Mouse (Mus musculus) embryonic facial prominence, embryonic 12.5 days (tissue): ENCODE results near the gene Gm21616. TPM values are rescaled to one million over a fixed set of nuclear protein-coding genes. Genes with fewer than 3 reads are reported as not detected.
"Not testable (repeated sequence)": the region's sequence is repeated elsewhere in the genome, so short reads cannot be mapped to it uniquely, and the experiment has no call there.

Source experiments
- ATAC-seq: fragments of 200-750 bp; cut with Nextera tagmentation; 2 replicates; pipeline ENCODE4 v1.8.0; 2017; ENCODE audit not compliant: insufficient number of reproducible peaks, insufficient read depth, low FRiP score, low TSS enrichment
- H3K27ac ChIP-seq: fragments of 300-500 bp; sonication (generic); 2 replicates; pipeline ENCODE4 v1.5.1; 2016; ENCODE audit warnings: mild to moderate bottlenecking
- H3K27me3 ChIP-seq: fragments of 300-500 bp; sonication (generic); 2 replicates; pipeline ENCODE4 v1.6.1; 2016; ENCODE audit warnings: mild to moderate bottlenecking, moderate library complexity
- H3K36me3 ChIP-seq: fragments of 300-500 bp; sonication (generic); 2 replicates; pipeline ENCODE4 v1.6.1; 2016; ENCODE audit warnings: mild to moderate bottlenecking
- H3K4me1 ChIP-seq: fragments of 300-500 bp; sonication (generic); 2 replicates; pipeline ENCODE4 v1.6.1; 2016
- H3K4me2 ChIP-seq: fragments of 300-500 bp; sonication (generic); replicated peaks from 2 replicates; pipeline ENCODE4 v1.6.1; 2016; ENCODE audit warnings: mild to moderate bottlenecking, moderate library complexity
- H3K4me3 ChIP-seq: fragments of 300-500 bp; sonication (generic); 2 replicates; pipeline ENCODE4 v1.5.1; 2016; ENCODE audit warnings: mild to moderate bottlenecking
- H3K9ac ChIP-seq: fragments of 300-500 bp; sonication (generic); 2 replicates; pipeline ENCODE4 v1.6.1; 2016; ENCODE audit warnings: mild to moderate bottlenecking, moderate library complexity
- H3K9me3 ChIP-seq: fragments of 300-500 bp; sonication (generic); 2 replicates; pipeline ENCODE4 v1.6.1; 2016; ENCODE audit warnings: mild to moderate bottlenecking, moderate library complexity
- WGBS: fragments of 180-500 bp; shearing (Covaris S2); methylation state at CpG from one replicate; pipeline ENCODE4 v1.1.7; 2016; 5-methylcytosine and 5-hydroxymethylcytosine counted together
- polyA plus RNA-seq: library from polyadenylated mRNA; unstranded; fragments of >200 nt; fragmentation: Nextera tagmentation; extraction: Ambion mirVana; gene quantifications from 2 replicates; pipeline ENCODE4 v1.2.1, GENCODE M21; 2016

The Gm21616 gene
- polyA plus RNA-seq, result not detected in 2 replicates

DNA sequence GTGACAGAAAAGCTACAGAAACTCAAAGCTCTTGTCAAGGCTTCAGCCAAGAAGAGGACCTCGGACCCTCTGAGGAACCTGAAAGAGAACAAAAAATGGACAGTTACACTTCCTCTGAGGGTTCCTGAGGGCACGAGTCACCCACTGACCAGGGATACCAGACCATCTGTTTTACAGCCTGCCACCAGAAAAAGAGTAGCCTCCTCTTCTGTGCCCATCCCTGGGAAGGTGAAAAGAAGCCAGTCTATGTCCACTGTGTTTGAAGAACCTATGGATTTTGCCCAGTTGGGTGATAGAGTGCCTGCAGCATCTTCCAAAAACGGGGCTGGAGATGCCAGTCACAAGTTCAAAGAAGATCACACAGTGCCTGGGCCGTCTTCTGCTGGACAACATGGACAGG is at the start of gene Gm21616:
TSS of gene Gm21616 (plus strand) at position 301 of the 400 bp plus-strand sequence.
- not testable (repeated sequence) for H3K27me3 ChIP-seq, H3K4me2 ChIP-seq, H3K4me1 ChIP-seq, H3K9ac ChIP-seq, ATAC-seq, H3K27ac ChIP-seq, H3K9me3 ChIP-seq, H3K4me3 ChIP-seq, H3K36me3 ChIP-seq
- no CpG with 5 or more reads among the region's 4 CpGs for WGBS
